Mouse (Mus musculus) hindlimb bud, embryonic 11.5 days (tissue): Measurements from ENCODE around the gene Xlr5b.
"Not testable (repeated sequence)": the region's sequence is repeated elsewhere in the genome, so short reads cannot be mapped to it uniquely, and the experiment has no call there.

Source experiments
- DNase-seq: peaks from one replicate; pipeline ENCODE4 v3.0.0-alpha.2; 2012; ENCODE audit warnings: low read depth, low spot score; ENCODE audit errors: extremely low spot score

Xlr5b gene

GRCm38 (mm10) chrX:73148496-73148895 is at the start of gene Xlr5b:
Gene Xlr5b (plus strand): TSS chrX:73148796.
- not testable (repeated sequence) for DNase-seq

GRCm38 (mm10) chrX:73116747-73117146 is 31.8 kb upstream of the Xlr5b start, which contains the start of gene Gm14685:
Gene Gm14685 (plus strand): TSS chrX:73117047.
- not testable (repeated sequence) for DNase-seq

- DNase-seq = not testable (repeated sequence)
These were observed 25.5 kb upstream of the Xlr5b start for GRCm38 (mm10) chrX:73122859-73123829.

GRCm38 (mm10) chrX:73143218-73143618 is 5.4 kb upstream of the Xlr5b start:
- DNase-seq = not testable (repeated sequence)

- not testable (repeated sequence) for DNase-seq
These were observed 754 bp downstream of the Xlr5b start, which contains the start of gene DXBay18 for GRCm38 (mm10) chrX:73149350-73149749. Gene DXBay18 (minus strand): TSS chrX:73149450.

GRCm38 (mm10) chrX:73176889-73177288 is 28.3 kb downstream of the Xlr5b start, which contains the start of gene Spin2d:
Gene Spin2d (minus strand): TSS chrX:73176989.
- not testable (repeated sequence) for DNase-seq

- DNase-seq = not testable (repeated sequence)
These were observed 43.3 kb downstream of the Xlr5b start, which contains the start of gene Xlr3b for GRCm38 (mm10) chrX:73191934-73192333. Gene Xlr3b (plus strand): TSS chrX:73192207.
